Mouse (Mus musculus): ENCODE data around the gene Ints3. TPM values are rescaled to one million over a fixed set of nuclear protein-coding genes. Genes with fewer than 3 reads are reported as not detected.
A peak's percentile ranks its signal among the peaks of the same experiment; 100 is the strongest.

Ints3 gene
- polyA plus RNA-seq, 1 experiment from 2014 or later = 27.0 TPM

DNA sequence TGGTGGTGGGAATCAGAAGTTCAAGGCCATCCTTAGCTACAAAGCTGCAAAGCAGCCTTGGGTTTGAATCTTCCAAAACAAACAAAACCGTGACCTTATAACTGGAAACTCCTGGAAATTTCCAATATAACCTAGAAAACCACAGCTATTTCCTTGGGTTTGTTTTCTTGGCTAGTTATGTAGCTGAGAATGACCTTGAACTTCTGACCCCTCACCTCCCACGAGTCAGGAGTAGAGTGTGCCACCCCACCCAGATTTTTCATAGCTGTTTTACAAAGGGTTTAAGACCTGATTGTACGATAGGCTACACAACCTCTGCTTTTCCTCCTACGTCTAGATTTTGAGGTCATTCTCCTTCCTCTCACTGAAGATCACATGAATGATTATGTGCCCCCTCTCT lies 3.7 kb upstream of the Ints3 start:
- no peak overlapping the region for H3K4me2 ChIP-seq
- no peak for ATAC-seq (ENCODE audit: insufficient read depth, low FRiP score, low read depth)
- peaks cover 7% of the 10 kb centered on the region for H3K4me1 ChIP-seq
- H3K27me3 ChIP-seq (replicated peaks) = no peaks in the 10 kb centered on the region
- H3K9ac ChIP-seq = no peak overlapping the region
- no peaks in the 10 kb centered on the region for H3K36me3 ChIP-seq
- no peaks in the 10 kb centered on the region for H3K9me3 ChIP-seq
- no peak overlapping the region for H3K4me3 ChIP-seq (replicated peaks)
- 62% methylated on average over 4 of the region's 4 CpGs for WGBS
- no peak overlapping the region for H3K27ac ChIP-seq

DNA sequence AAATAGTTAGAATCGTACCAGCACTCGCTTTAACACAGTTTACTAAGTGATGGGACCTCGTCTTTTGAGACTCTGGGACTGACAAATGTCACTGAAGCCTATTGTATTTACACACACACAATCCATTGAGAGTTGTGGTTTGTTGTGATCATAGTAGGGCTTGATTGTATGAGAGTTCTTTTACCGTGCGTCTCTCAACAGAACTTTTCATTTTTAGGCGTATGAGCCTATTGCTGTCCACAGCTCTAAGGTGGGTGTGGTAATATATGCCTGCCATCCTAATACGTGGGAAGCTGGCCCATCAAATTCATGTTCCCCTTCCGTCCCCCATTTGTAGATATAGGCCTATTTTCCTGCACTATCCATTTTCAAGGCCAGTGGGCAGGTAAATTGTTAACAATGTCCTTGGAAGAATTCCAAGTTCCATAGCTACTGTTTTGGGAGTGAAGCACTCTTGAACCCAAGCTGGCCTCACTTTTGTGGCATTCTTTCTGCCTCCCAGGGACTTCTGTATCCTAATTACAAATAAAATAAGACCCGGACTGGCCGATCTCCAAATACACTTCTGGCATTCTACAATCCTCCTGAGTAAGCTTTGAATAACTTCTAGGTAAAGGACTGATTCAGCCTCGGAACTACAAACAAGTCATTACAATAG lies 780 bp upstream of the Ints3 start:
- 51% methylated on average over 11 of the region's 11 CpGs for WGBS
- no peak overlapping the region for H3K9ac ChIP-seq
- H3K27ac ChIP-seq = peak overlapping the region; percentile 95

DNA sequence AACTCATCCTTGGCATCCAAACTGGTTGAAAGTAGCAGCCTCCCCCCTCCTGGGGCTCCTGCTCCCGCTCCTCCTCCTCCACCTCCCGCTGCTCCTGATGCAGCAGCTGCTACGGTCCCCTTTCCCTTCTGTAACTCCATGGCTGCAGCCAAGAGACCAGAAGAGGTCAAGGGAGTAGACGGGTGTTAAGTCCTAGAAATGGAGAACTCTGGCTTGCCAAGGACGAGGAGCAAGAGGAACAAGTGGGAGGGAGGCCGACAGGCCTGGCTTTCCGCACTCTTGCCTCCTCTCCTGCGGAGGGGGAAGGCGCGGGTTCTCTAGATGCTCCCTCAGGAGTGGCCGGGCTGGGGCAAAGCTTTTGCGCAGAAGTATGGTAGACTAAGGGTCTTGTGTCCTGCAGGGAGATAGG lies 607 bp downstream of the Ints3 start:
- ATAC-seq (ENCODE audit: insufficient read depth, low FRiP score, low read depth) = no peak
- Histone ChIP-seq H3K27me3 (replicated peaks) (no peaks in the 10 kb centered on the region), H3K4me2 (peak overlapping the region; percentile 91), H3K27ac (peak overlapping the region; percentile 95), H3K4me1 (peaks cover 21% of the 10 kb centered on the region), H3K4me3 (replicated peaks) (peak overlapping the region; percentile 70), H3K36me3 (no peaks in the 10 kb centered on the region), H3K9ac (peak overlapping the region; percentile 77), H3K9me3 (no peaks in the 10 kb centered on the region)
- 0% methylated on average over 12 of the region's 12 CpGs for WGBS

More for the DNA sequence above, 780 bp upstream of the Ints3 start:
- Histone ChIP-seq H3K4me3 (replicated peaks) (peak overlapping the region; percentile 70), H3K27me3 (replicated peaks) (no peaks in the 10 kb centered on the region), H3K4me1 (peaks cover 21% of the 10 kb centered on the region), H3K36me3 (no peaks in the 10 kb centered on the region), H3K9me3 (no peaks in the 10 kb centered on the region), H3K4me2 (peak overlapping the region; percentile 81)
- ATAC-seq (ENCODE audit: insufficient read depth, low FRiP score, low read depth) = no peak

DNA sequence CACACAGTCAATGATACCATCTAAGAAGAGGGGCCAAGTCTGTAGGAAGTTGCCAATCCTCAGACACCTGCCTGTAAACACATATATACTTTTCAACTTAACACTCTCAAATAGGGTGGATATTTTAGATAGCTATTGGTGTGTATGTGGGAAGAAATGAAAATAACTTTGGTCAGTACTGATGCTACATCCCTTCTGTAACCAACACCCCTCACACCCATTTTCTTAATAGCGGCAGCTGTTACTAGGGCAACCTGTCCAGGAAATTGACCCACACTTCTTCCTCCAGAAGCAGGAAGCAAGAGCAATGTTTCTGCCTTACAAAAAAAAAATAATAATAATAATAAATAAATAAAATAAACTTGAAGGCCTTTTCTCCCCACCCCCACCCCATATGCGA lies 1.1 kb downstream of the Ints3 start:
- H3K4me1 ChIP-seq = peaks cover 21% of the 10 kb centered on the region
- 15% methylated on average over 2 of the region's 2 CpGs for WGBS
- H3K27ac ChIP-seq = peak overlapping the region; percentile 95; the same call in 1 of the 2 replicates

DNA sequence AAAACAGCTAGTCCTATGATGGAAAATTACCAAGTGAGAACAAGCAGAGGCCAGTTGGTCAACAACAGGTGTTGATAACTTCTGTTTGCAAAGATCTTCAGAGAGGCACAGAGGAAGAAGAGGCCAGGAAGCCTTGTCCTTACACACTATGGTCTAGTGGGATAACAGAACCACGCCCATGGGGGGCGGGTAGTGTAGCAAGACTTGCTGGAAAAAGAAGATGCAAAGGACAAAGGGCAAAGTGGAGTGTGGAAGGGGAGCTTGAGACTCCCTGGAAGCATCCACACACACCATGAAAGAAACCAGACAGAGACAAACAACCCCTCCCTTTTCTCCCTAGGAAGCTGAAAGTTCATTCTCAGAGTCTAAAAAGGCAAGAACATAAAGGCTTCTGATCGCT lies 3.8 kb downstream of the Ints3 start:
- H3K4me2 ChIP-seq = no peak overlapping the region
- H3K9ac ChIP-seq = no peak overlapping the region
- H3K4me3 ChIP-seq (replicated peaks) = no peak overlapping the region
- peaks cover 21% of the 10 kb centered on the region for H3K4me1 ChIP-seq
- 0 out of 2 replicates have a peak, but pooled peaks cover 4% of the 10 kb centered on the region for H3K36me3 ChIP-seq
- no peak overlapping the region for H3K27ac ChIP-seq
- no peaks in the 10 kb centered on the region for H3K27me3 ChIP-seq (replicated peaks)
- H3K9me3 ChIP-seq = no peaks in the 10 kb centered on the region
- ATAC-seq (ENCODE audit: insufficient read depth, low FRiP score, low read depth) = no peak
- WGBS = 78% methylated on average over 3 of the region's 3 CpGs

More for the DNA sequence above, 1.1 kb downstream of the Ints3 start:
- Histone ChIP-seq H3K9ac (peak overlapping the region; percentile 77; the same call in 1 of the 2 replicates), H3K27me3 (replicated peaks) (no peaks in the 10 kb centered on the region), H3K4me3 (replicated peaks) (peak overlapping the region; percentile 70), H3K4me2 (peak overlapping the region; percentile 91), H3K36me3 (no peaks in the 10 kb centered on the region), H3K9me3 (no peaks in the 10 kb centered on the region)
- ATAC-seq (ENCODE audit: insufficient read depth, low FRiP score, low read depth) = no peak

DNA sequence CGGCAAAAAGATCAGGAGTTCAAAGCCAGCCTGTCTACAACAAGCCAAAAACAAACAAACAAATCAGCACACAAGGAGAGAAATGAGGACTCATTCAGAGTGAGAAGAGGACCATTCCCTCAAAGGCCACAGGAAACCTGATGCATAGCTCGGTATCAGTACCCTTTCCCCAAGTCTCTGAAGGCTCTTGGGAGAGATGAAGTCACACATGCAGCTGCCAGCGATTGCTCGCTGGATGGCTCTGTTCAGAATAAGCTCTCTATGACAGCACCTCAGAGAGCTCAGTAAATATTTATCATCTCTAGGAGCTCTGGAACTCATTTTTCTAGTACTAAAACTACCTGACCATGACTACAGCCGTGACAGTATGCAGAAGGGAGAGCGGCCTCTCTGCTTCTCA lies 5.2 kb downstream of the Ints3 start:
- no peak overlapping the region for H3K27ac ChIP-seq
- peaks cover 17% of the 10 kb centered on the region for H3K4me1 ChIP-seq
- H3K9ac ChIP-seq = no peak overlapping the region
- no peaks in the 10 kb centered on the region for H3K27me3 ChIP-seq (replicated peaks)
- WGBS = 63% methylated on average over 6 of the region's 6 CpGs
- peaks cover 10% of the 10 kb centered on the region for H3K36me3 ChIP-seq
- H3K4me3 ChIP-seq (replicated peaks) = no peak overlapping the region
- H3K9me3 ChIP-seq = no peaks in the 10 kb centered on the region
- ATAC-seq (ENCODE audit: insufficient read depth, low FRiP score, low read depth) = no peak
- H3K4me2 ChIP-seq = no peak overlapping the region

DNA sequence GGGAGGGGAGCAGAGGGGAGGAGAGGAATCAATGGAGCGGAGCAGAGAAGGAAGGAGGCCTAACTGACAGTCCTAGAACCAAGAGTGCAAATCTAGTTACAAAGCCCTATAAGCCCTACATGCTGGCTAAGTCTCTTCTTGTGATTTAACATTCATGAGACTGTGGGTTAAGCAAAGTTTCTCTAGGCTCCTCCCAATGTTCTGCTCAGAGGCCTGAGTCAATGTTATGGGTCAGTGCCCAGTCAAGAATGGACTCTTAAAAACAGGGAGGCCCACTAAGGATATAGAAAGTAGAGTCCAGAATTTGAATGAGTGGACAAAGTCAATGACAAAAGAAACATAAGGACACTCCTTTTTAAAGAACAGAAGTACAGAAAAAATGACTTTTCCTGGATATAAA lies 5.8 kb downstream of the Ints3 start:
- no peaks in the 10 kb centered on the region for H3K9me3 ChIP-seq
- ATAC-seq (ENCODE audit: insufficient read depth, low FRiP score, low read depth) = no peak
- no peaks in the 10 kb centered on the region for H3K27me3 ChIP-seq (replicated peaks)
- no peak overlapping the region for H3K9ac ChIP-seq
- no peak overlapping the region for H3K4me2 ChIP-seq
- no peak overlapping the region for H3K27ac ChIP-seq
- peaks cover 16% of the 10 kb centered on the region for H3K36me3 ChIP-seq
- H3K4me3 ChIP-seq (replicated peaks) = no peak overlapping the region
- peaks cover 17% of the 10 kb centered on the region for H3K4me1 ChIP-seq
- WGBS = 69% methylated on average over 1 of the region's 1 CpGs

DNA sequence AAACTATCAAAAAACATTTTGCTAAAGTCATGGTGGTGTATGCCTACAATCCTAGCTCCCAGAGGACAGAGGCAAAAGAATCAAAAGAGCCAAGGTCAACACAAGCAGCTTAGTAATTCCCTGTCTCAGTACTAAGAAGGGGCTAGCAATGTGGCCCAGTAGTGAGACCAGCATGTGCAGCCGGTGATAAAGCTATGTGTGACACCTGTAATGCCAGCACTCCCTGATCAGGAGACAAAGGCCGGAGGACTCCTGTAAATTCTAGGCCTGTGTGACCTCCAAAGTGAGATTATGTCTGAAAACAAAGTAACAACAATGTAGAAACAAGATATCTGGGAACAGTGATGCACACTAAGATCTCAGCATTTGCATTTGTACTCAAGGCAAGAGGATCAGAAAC lies 7.9 kb downstream of the Ints3 start:
- WGBS = 72% methylated on average over 2 of the region's 2 CpGs
- H3K36me3 ChIP-seq = peaks cover 24% of the 10 kb centered on the region
- no peaks in the 10 kb centered on the region for H3K9me3 ChIP-seq
- H3K27ac ChIP-seq = no peak overlapping the region
- no peak overlapping the region for H3K4me2 ChIP-seq
- peaks cover 4% of the 10 kb centered on the region; the same call in 1 of the 2 replicates for H3K4me1 ChIP-seq
- no peak overlapping the region for H3K9ac ChIP-seq
- no peak for ATAC-seq (ENCODE audit: insufficient read depth, low FRiP score, low read depth)
- H3K4me3 ChIP-seq (replicated peaks) = no peak overlapping the region
- H3K27me3 ChIP-seq (replicated peaks) = no peaks in the 10 kb centered on the region

DNA sequence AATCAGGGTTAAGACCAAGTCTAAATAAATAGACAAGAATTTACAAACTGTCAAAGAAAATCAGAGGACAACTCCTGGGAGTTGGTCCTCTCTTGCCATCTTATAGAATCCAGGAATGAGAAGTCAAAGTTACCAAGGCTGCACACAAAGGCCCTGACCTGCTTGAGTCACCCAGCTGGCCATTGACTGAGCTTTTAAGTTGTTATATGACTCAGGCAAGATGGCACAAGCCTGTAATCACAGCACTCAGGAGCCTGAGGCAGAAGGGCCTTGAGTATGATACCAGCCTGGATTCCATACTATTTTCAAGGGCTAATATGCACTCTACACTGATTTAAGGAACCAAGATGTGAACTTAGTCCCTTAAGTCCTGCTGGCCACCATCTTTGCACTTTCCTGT lies 9.9 kb downstream of the Ints3 start:
- Histone ChIP-seq H3K4me1 (no peaks in the 10 kb centered on the region; the same call in 1 of the 2 replicates), H3K27ac (no peak overlapping the region), H3K36me3 (peaks cover 32% of the 10 kb centered on the region), H3K4me2 (no peak overlapping the region), H3K9me3 (no peaks in the 10 kb centered on the region), H3K4me3 (replicated peaks) (no peak overlapping the region), H3K9ac (no peak overlapping the region), H3K27me3 (replicated peaks) (no peaks in the 10 kb centered on the region)
- no peak for ATAC-seq (ENCODE audit: insufficient read depth, low FRiP score, low read depth)

DNA sequence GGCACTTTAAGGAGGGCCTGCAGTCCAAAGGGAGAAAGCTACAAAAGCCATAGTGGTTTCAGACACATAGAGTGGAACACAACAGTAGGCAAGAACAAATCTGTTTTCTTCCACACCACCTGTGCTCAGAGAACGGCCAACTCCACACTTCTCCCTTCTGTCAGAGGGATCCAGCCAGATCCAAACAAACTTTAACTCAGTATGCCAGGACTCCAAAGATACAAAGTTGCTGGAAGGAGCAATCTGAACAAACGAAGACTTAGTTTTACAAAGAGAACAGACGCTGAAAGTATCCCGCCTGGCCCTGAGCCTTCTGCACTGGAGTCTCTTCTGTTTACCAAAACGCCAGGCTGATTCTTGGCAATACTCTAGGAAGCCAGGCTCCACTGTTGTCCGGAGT lies 12.7 kb downstream of the Ints3 start:
- H3K4me1 ChIP-seq = no peaks in the 10 kb centered on the region
- WGBS = 84% methylated on average over 6 of the region's 6 CpGs
- no peak overlapping the region for H3K9ac ChIP-seq
- no peak overlapping the region for H3K27ac ChIP-seq
- H3K9me3 ChIP-seq = no peaks in the 10 kb centered on the region
- no peak overlapping the region for H3K4me2 ChIP-seq
- H3K36me3 ChIP-seq = peaks cover 41% of the 10 kb centered on the region
- H3K4me3 ChIP-seq (replicated peaks) = no peak overlapping the region
- no peaks in the 10 kb centered on the region for H3K27me3 ChIP-seq (replicated peaks)
- no peak for ATAC-seq (ENCODE audit: insufficient read depth, low FRiP score, low read depth)

DNA sequence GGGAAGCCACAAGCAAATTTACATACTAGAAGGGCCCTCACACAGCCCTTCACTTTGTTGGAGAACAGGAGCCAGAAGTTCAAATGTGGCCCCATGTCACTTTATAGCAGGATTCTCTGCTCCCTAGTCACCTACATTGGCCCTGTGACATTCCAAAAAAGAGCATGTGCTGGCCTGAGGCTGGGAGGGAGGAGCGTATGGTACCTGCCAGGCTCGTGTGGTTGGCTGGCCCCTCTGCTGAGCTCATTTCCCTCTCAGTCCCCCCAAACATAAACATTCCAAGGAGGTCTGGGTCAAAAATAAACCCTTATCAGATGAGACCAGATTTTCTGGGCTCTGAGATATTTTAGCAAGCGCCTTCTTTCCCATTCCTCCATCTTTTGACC lies 20.4 kb downstream of the Ints3 start:
- ATAC-seq (ENCODE audit: insufficient read depth, low FRiP score, low read depth) = no peak; the same call in 1 of the 2 replicates
- H3K27me3 ChIP-seq (replicated peaks) = no peaks in the 10 kb centered on the region
- WGBS = 44% methylated on average over 3 of the region's 3 CpGs
- no peak overlapping the region for H3K27ac ChIP-seq
- H3K4me3 ChIP-seq (replicated peaks) = no peak overlapping the region
- no peak overlapping the region for H3K4me2 ChIP-seq
- H3K36me3 ChIP-seq = peaks cover 46% of the 10 kb centered on the region
- no peaks in the 10 kb centered on the region for H3K4me1 ChIP-seq
- no peaks in the 10 kb centered on the region for H3K9me3 ChIP-seq
- no peak overlapping the region for H3K9ac ChIP-seq

DNA sequence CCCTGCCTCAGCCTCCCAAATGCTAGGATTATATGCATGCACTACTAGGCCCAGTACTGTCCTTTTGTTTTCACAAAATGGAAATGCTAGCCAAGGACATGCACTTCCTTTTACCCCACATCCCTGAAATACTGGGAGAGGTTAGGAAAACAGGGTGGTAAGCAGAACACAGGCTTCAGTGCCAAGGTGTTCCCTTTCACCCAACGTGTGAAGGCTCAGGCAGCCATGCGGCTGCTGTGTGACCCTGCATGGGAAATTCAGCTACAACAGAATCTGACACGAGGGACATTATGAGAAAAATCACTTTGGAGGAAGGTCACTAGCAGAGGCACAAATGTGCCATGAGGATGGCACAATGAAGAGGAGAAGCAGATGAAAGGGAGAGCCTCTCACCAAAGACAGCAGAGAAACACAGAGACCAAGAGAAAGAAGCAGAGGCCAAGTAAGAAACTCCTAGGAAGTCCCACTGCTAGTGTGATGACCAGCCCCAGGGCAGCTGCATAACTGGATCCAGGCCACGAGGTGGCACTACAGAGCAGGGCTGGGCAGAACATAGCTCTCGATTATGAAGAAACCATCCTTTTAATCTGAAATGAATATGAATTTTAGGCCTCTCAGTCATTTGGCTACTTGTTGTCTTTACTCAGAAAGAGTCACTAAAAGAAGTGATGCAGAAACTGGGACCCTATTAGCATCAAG lies 21.0 kb downstream of the Ints3 start:
- Histone ChIP-seq H3K4me1 (no peaks in the 10 kb centered on the region), H3K9me3 (no peaks in the 10 kb centered on the region), H3K9ac (no peak overlapping the region), H3K36me3 (peaks cover 46% of the 10 kb centered on the region), H3K27me3 (replicated peaks) (no peaks in the 10 kb centered on the region), H3K4me2 (no peak overlapping the region), H3K27ac (no peak overlapping the region), H3K4me3 (replicated peaks) (no peak overlapping the region)
- 45% methylated on average over 5 of the region's 5 CpGs for WGBS
- peak; percentile 60; the same call in 1 of the 2 replicates for ATAC-seq (ENCODE audit: insufficient read depth, low FRiP score, low read depth)
